Mouse (Mus musculus): Measurements from ENCODE around the gene Cnpy2. TPM values are rescaled to one million over a fixed set of nuclear protein-coding genes. Genes with fewer than 3 reads are reported as not detected.

Gene Cnpy2
- polyA plus RNA-seq, 1 experiment from 2014 or later: 303 TPM

DNA sequence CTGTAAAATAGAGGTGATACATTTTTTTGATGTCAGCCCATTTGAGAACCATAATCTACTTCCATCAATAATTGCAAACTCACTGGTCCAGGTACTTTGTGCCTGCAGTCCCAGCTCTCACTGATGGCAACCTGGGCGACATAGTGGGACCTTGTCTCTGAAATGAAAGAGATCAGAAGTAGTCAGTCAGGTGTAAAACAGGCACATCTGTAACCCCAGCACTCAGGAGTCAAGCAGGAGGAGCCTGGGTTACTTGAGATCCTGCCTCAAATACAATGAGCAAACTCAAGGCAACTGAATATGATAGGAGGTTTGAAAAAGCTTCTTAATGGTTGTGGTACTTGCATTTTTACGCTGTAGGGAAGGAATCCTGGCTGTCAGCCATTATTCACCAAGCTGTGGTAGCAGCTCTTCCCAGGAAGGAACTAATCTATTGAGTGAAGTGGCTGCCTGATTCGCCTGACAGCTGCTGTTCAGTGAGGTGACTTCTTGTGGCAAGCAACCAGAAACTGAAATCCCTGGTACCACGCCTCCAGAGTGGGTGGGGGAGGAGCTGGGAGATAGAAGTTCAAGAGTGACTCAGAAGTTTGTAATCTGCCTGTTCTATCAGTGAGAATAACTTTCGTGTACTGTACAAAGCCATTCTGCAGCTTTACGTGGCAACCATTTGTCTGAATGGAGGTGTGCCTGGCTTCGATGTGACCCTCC lies 22.5 kb downstream of the Cnpy2 start:
- H3K36me3 ChIP-seq: 0 out of 2 replicates have a peak, but pooled peaks cover 2% of the 10 kb centered on the region
- no peaks in the 10 kb centered on the region for H3K27me3 ChIP-seq (replicated peaks)
- peak overlapping the region; percentile 21; the same call in 1 of the 2 replicates for H3K9ac ChIP-seq
- peak overlapping the region; percentile 89 for H3K27ac ChIP-seq
- peaks cover 9% of the 10 kb centered on the region for H3K4me1 ChIP-seq (replicated peaks)
- H3K4me3 ChIP-seq (replicated peaks): no peak overlapping the region
- H3K9me3 ChIP-seq: no peaks in the 10 kb centered on the region
- peak overlapping the region; percentile 33 for H3K4me2 ChIP-seq (replicated peaks)
- WGBS: 23% methylated on average over 7 of the region's 7 CpGs
- peak; percentile 91 for ATAC-seq

DNA sequence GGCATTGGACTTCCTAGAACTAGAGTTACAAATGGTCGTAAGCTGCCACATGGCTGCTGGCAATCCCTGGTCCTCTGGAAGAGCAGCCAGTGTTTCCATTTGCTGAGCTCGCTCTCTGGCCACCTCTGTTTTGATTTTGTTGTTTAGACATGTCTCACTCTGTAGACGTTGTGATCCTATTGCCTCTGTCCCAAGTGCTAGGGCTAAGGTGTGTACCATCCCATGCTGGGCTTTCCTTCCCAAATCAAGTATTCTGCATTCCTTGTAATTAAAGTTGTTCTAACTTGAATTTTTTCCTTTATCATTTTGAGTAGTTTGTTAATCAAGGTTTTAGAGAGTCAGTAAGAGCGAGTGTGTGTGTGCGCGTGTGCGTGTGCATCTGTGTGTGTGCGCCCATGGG lies 25.3 kb downstream of the Cnpy2 start:
- Histone ChIP-seq H3K27me3 (replicated peaks) (no peaks in the 10 kb centered on the region), H3K36me3 (peaks cover 16% of the 10 kb centered on the region), H3K9me3 (no peaks in the 10 kb centered on the region), H3K27ac (no peak overlapping the region), H3K4me2 (replicated peaks) (no peak overlapping the region), H3K9ac (no peak overlapping the region), H3K4me3 (replicated peaks) (no peak overlapping the region), H3K4me1 (replicated peaks) (peaks cover 9% of the 10 kb centered on the region)
- WGBS: 81% methylated on average over 8 of the region's 8 CpGs
- ATAC-seq: no peak

DNA sequence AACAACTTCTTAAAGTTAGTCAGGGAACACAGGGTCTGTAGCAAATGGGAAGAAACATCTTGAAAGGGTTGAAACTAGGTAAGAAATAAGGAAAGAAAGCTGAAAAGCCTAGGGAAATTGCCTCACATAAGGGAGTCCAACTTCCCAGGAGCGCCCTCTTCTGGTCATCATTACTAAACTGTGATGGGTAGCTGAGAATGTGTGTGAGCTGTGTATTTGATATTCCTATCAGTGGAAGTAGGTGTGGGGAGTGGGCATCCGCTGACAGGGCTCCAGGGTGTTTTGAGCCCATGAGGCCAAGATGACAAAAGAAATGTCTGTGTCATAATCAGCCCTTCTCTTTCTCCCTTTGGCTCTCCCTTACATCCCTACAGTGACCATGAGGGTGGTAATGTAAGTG lies 36.5 kb downstream of the Cnpy2 start:
- WGBS: 57% methylated on average over 2 of the region's 2 CpGs
- H3K36me3 ChIP-seq: peaks cover 63% of the 10 kb centered on the region

GRCm38 (mm10) chr10:128359226-128359625 lies 37.0 kb downstream of the Cnpy2 start:
- Histone ChIP-seq H3K27ac (no peak overlapping the region), H3K9me3 (no peaks in the 10 kb centered on the region), H3K4me2 (replicated peaks) (no peak overlapping the region), H3K4me1 (replicated peaks) (no peaks in the 10 kb centered on the region), H3K9ac (no peak overlapping the region), H3K27me3 (replicated peaks) (no peaks in the 10 kb centered on the region), H3K36me3 (peaks cover 59% of the 10 kb centered on the region), H3K4me3 (replicated peaks) (no peak overlapping the region)
- 86% methylated on average over 6 of the region's 6 CpGs for WGBS
- ATAC-seq: no peak

More for the DNA sequence above, 36.5 kb downstream of the Cnpy2 start:
- Histone ChIP-seq H3K27me3 (replicated peaks) (no peaks in the 10 kb centered on the region), H3K4me1 (replicated peaks) (no peaks in the 10 kb centered on the region), H3K4me3 (replicated peaks) (no peak overlapping the region), H3K27ac (no peak overlapping the region), H3K9me3 (no peaks in the 10 kb centered on the region), H3K4me2 (replicated peaks) (no peak overlapping the region), H3K9ac (no peak overlapping the region)
- no peak for ATAC-seq

- H3K36me3 ChIP-seq: peaks cover 50% of the 10 kb centered on the region
Measured at GRCm38 (mm10) chr10:128361836-128362235, 39.6 kb downstream of the Cnpy2 start.

GRCm38 (mm10) chr10:128362568-128362967 lies 40.3 kb downstream of the Cnpy2 start:
- Histone ChIP-seq H3K36me3 (peaks cover 50% of the 10 kb centered on the region), H3K9ac (no peak overlapping the region), H3K4me3 (replicated peaks) (no peak overlapping the region), H3K9me3 (no peaks in the 10 kb centered on the region), H3K4me1 (replicated peaks) (peaks cover 3% of the 10 kb centered on the region), H3K4me2 (replicated peaks) (no peak overlapping the region), H3K27me3 (replicated peaks) (no peaks in the 10 kb centered on the region), H3K27ac (no peak overlapping the region)
- no peak for ATAC-seq
- WGBS: 55% methylated on average over 3 of the region's 3 CpGs

More at GRCm38 (mm10) chr10:128361836-128362235, 39.6 kb downstream of the Cnpy2 start:
- 88% methylated on average over 6 of the region's 6 CpGs for WGBS
- ATAC-seq: no peak
- no peak overlapping the region for H3K4me3 ChIP-seq (replicated peaks)
- no peak overlapping the region for H3K4me2 ChIP-seq (replicated peaks)
- H3K9ac ChIP-seq: no peak overlapping the region
- no peaks in the 10 kb centered on the region for H3K9me3 ChIP-seq
- H3K27ac ChIP-seq: no peak overlapping the region
- H3K27me3 ChIP-seq (replicated peaks): no peaks in the 10 kb centered on the region
- H3K4me1 ChIP-seq (replicated peaks): no peaks in the 10 kb centered on the region

DNA sequence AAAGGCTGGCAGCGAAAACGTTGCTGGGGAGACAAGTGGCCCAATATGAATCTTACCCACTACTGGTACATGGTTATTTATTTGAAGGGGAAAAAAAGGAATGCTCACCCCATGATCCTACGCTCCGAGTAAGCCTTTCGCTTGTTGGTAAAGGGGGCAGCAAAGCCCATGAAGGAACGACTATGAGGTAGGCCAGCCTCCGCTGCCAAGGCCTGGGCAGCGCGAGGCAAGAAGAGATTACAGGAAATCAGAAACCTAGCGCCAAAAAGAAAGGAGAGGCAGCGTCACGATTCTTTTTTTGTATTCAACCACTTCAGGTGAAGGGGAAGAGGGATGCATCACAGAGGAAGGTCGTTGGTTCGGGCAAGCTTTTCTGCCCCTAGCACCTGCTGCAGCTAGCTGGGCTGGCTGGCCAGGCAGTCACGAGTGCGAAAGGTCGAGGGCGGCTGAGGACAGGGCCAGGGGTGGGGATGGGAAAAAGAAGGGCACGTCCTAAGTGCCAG lies 45.7 kb downstream of the Cnpy2 start:
- Histone ChIP-seq H3K4me3 (replicated peaks) (peak overlapping the region; percentile 64), H3K9me3 (no peaks in the 10 kb centered on the region), H3K9ac (peak overlapping the region; percentile 75), H3K27ac (peak overlapping the region; percentile 95), H3K27me3 (replicated peaks) (no peaks in the 10 kb centered on the region), H3K36me3 (peaks cover 8% of the 10 kb centered on the region), H3K4me1 (replicated peaks) (peaks cover 15% of the 10 kb centered on the region), H3K4me2 (replicated peaks) (peak overlapping the region; percentile 93)
- 17% methylated on average over 19 of the region's 19 CpGs for WGBS
- ATAC-seq: no peak

GRCm38 (mm10) chr10:128368402-128369217 lies 46.4 kb downstream of the Cnpy2 start, which contains the start of gene Coq10a:
TSS of gene Coq10a (minus strand) at chr10:128368997.
- ATAC-seq: peak; percentile 94
- peak within 1 kb of the TSS; percentile 75 for H3K9ac ChIP-seq
- H3K4me2 ChIP-seq (replicated peaks): peak within 1 kb of the TSS; percentile 93
- H3K4me3 ChIP-seq (replicated peaks): peak within 1 kb of the TSS; percentile 64
- H3K36me3 ChIP-seq: peaks cover 1% of the 10 kb centered on the region; the same call in 1 of the 2 replicates
- H3K27ac ChIP-seq: peak within 1 kb of the TSS; percentile 95
- under 1% methylated on average over 81 of the region's 87 CpGs for WGBS
- H3K4me1 ChIP-seq (replicated peaks): peaks cover 15% of the 10 kb centered on the region
- no peaks in the 10 kb centered on the region for H3K9me3 ChIP-seq
- H3K27me3 ChIP-seq (replicated peaks): no peaks in the 10 kb centered on the region

DNA sequence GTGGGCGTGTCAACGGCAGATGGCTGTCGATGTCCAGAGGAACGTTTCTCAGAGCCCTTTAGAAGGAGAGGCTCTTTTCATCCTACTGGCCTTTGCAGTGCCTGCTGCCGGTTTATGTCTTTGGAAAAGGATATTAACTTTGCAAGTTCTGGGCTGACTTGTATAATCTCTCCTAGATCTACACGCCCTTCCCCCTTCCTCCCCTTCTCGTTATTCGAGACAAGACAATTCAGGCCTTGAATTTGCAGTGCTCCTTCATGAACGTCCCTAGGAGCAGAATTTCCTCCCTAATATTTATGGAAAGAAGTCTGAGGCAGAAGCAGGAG lies 46.9 kb downstream of the Cnpy2 start:
- H3K4me1 ChIP-seq (replicated peaks): peaks cover 15% of the 10 kb centered on the region
- peak overlapping the region; percentile 64 for H3K4me3 ChIP-seq (replicated peaks)
- no peaks in the 10 kb centered on the region for H3K36me3 ChIP-seq
- H3K27ac ChIP-seq: peak overlapping the region; percentile 95
- no peaks in the 10 kb centered on the region for H3K27me3 ChIP-seq (replicated peaks)
- peak overlapping the region; percentile 93 for H3K4me2 ChIP-seq (replicated peaks)
- WGBS: under 1% methylated on average over 9 of the region's 9 CpGs
- H3K9ac ChIP-seq: peak overlapping the region; percentile 75
- no peaks in the 10 kb centered on the region for H3K9me3 ChIP-seq
- no peak for ATAC-seq

DNA sequence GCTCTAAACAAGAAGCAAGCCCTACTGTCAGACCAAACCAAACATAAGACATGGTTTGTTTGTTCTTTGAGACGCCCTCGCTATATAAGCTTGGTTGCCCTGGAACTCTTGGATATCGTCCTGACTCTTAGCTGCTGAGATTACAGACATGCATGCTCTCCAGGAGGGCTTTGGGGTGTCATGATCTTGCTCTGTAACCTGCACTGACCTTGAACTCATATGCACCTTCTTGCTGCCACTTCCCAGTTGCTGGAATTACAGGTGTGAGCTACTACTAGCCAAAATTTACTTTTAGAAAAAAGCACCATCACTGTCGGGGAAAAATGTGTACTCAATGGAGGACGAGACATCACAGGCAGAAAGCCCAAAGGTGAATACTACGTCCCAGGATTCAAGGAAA lies 47.3 kb downstream of the Cnpy2 start:
- H3K4me3 ChIP-seq (replicated peaks): peak overlapping the region; percentile 64; the same call in 1 of the 2 replicates
- H3K27ac ChIP-seq: peak overlapping the region; percentile 95
- no peak overlapping the region for H3K9ac ChIP-seq
- H3K4me2 ChIP-seq (replicated peaks): peak overlapping the region; percentile 93
- no peaks in the 10 kb centered on the region for H3K36me3 ChIP-seq
- no peaks in the 10 kb centered on the region for H3K9me3 ChIP-seq
- H3K4me1 ChIP-seq (replicated peaks): peaks cover 15% of the 10 kb centered on the region
- ATAC-seq: no peak
- WGBS: 63% methylated on average over 6 of the region's 6 CpGs
- no peaks in the 10 kb centered on the region for H3K27me3 ChIP-seq (replicated peaks)

DNA sequence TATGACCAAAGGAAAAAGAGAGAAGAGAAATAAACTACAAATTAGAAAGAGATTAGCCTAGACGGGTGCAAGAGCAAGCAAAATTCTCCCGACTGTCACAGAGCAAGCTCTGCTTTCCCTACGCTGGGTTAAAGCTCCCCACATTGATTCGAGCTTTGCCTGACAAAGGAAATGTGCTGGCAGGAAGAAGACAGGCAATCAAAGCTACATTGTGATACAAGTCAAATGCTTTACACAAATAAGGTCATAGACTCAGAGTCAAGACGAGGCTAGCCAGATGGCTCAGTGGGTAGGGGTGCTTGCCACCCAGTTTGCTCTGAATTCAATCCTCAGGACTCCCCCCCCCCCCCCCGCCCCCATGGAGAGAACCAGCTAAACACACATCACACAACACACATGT lies 47.8 kb downstream of the Cnpy2 start:
- Histone ChIP-seq H3K9me3 (no peaks in the 10 kb centered on the region), H3K4me1 (replicated peaks) (peaks cover 15% of the 10 kb centered on the region), H3K36me3 (no peaks in the 10 kb centered on the region), H3K4me3 (replicated peaks) (no peak overlapping the region), H3K27ac (no peak overlapping the region), H3K9ac (no peak overlapping the region), H3K4me2 (replicated peaks) (no peak overlapping the region), H3K27me3 (replicated peaks) (no peaks in the 10 kb centered on the region)
- WGBS: 66% methylated on average over 6 of the region's 6 CpGs
- no peak for ATAC-seq

- 38% methylated on average over 4 of the region's 4 CpGs for WGBS
- H3K27me3 ChIP-seq (replicated peaks): no peaks in the 10 kb centered on the region
- no peak overlapping the region for H3K4me2 ChIP-seq (replicated peaks)
- H3K9ac ChIP-seq: no peak overlapping the region
- peaks cover 15% of the 10 kb centered on the region for H3K4me1 ChIP-seq (replicated peaks)
- ATAC-seq: peak; percentile 22; the same call in 1 of the 2 replicates
- H3K4me3 ChIP-seq (replicated peaks): no peak overlapping the region
- H3K9me3 ChIP-seq: no peaks in the 10 kb centered on the region
- H3K27ac ChIP-seq: no peak overlapping the region
- no peaks in the 10 kb centered on the region for H3K36me3 ChIP-seq
Measured at GRCm38 (mm10) chr10:128370601-128371000, 48.3 kb downstream of the Cnpy2 start.
